Mouse (Mus musculus) liver, embryonic 14.5 days (tissue): Measurements from ENCODE around the gene Apol9a. TPM values are rescaled to one million over a fixed set of nuclear protein-coding genes. Genes with fewer than 3 reads are reported as not detected.
"Not testable (repeated sequence)": the region's sequence is repeated elsewhere in the genome, so short reads cannot be mapped to it uniquely, and the experiment has no call there.

Experiments used
- ATAC-seq: fragments of 200-750 bp; cut with Nextera tagmentation; 2 replicates; pipeline ENCODE4 v1.8.0; 2017; ENCODE audit warnings: moderate number of reproducible peaks, mild to moderate bottlenecking, moderate library complexity; ENCODE audit not compliant: insufficient read depth
- DNase-seq, 3 experiments: peaks; one replicate each; pipeline ENCODE4 v3.0.0-alpha.2; 2012 to 2013; ENCODE audit warnings: low read depth in 3 of 3, low spot score in 3 of 3
- H3K27ac ChIP-seq: fragments of 300-500 bp; sonication (generic); 2 replicates; pipeline ENCODE4 v1.5.1; 2014; ENCODE audit warnings: moderate library complexity, mild to moderate bottlenecking, control low read depth, inconsistent platforms
- H3K27me3 ChIP-seq: fragments of 300-500 bp; sonication (generic); 2 replicates; pipeline ENCODE4 v1.6.1; 2014; ENCODE audit warnings: mild to moderate bottlenecking, low read length, moderate library complexity; ENCODE audit not compliant: control insufficient read depth, insufficient read depth
- H3K36me3 ChIP-seq: fragments of 300-500 bp; sonication (generic); replicated peaks from 2 replicates; pipeline ENCODE4 v1.6.1; 2014; ENCODE audit warnings: low read depth; ENCODE audit not compliant: control insufficient read depth, insufficient read depth
- H3K4me1 ChIP-seq, 2 experiments: fragments of 200-500 bp in 1 of 2; fragments of 300-500 bp in 1 of 2; sonication (generic) in 1 of 2; replicated peaks; 2 replicates each; pipeline ENCODE4 v1.6.1; 2012 to 2014; ENCODE audit warnings: antibody characterized with exemption in 1 of 2, inconsistent platforms in 1 of 2, low read length in 1 of 2; ENCODE audit not compliant: control insufficient read depth in 2 of 2, insufficient read depth in 2 of 2
- H3K4me2 ChIP-seq: fragments of 300-500 bp; sonication (generic); 2 replicates; pipeline ENCODE4 v1.6.1; 2014; ENCODE audit warnings: low read depth, mild to moderate bottlenecking, control low read depth, moderate library complexity
- H3K4me3 ChIP-seq, 2 experiments: fragments of 200-500 bp in 1 of 2; fragments of 300-500 bp in 1 of 2; sonication (generic) in 1 of 2; 2 replicates each; pipeline ENCODE4 v1.5.1; 2012 to 2014; ENCODE audit warnings: low read depth in 2 of 2, low read length in 2 of 2, mild to moderate bottlenecking in 2 of 2, control low read depth in 1 of 2, inconsistent platforms in 1 of 2, moderate library complexity in 1 of 2; ENCODE audit not compliant: insufficient read depth in 1 of 2
- H3K9ac ChIP-seq: fragments of 300-500 bp; sonication (generic); replicated peaks from 2 replicates; pipeline ENCODE4 v1.6.1; 2014; ENCODE audit warnings: mild to moderate bottlenecking, control low read depth, moderate library complexity
- H3K9me3 ChIP-seq: fragments of 300-500 bp; sonication (generic); 2 replicates; pipeline ENCODE4 v1.6.1; 2016; ENCODE audit warnings: low read length, mixed read lengths; ENCODE audit not compliant: control insufficient read depth
- CTCF ChIP-seq: IDR thresholded peaks from 2 replicates; pipeline ENCODE4 v1.5.1; 2016; ENCODE audit warnings: antibody characterized with exemption, low read depth, control low read depth
- WGBS: fragments of 180-500 bp; shearing (Covaris S2); extraction: QIAGEN DNeasy Blood & Tissue Kit; methylation state at CpG from one replicate; pipeline ENCODE4 v1.1.7; 2014; ENCODE audit not compliant: insufficient replicate concordance; 5-methylcytosine and 5-hydroxymethylcytosine counted together
- polyA plus RNA-seq, 2 experiments: library from polyadenylated mRNA; depleted of rRNA in 1 of 2; stranded (reverse) in 1 of 2; unstranded in 1 of 2; fragments of >200 nt; fragmentation: Nextera tagmentation in 1 of 2; extraction: Ambion mirVana in 1 of 2; gene quantifications; 2 replicates each; pipeline versions ENCODE4 v1.2.1 to v1.2.3; 2012 to 2014

Apol9a gene
- polyA plus RNA-seq, 2 experiments = not detected

GRCm38 (mm10) chr15:77416655-77417333 lies 5.9 kb upstream of the Apol9a start:
- ATAC-seq, H3K9ac ChIP-seq, H3K27ac ChIP-seq, H3K4me3 ChIP-seq, H3K4me2 ChIP-seq, H3K4me1 ChIP-seq, H3K9me3 ChIP-seq, H3K36me3 ChIP-seq, H3K27me3 ChIP-seq, DNase-seq: not testable (repeated sequence)
- 15% methylated on average over 2 of the region's 10 CpGs for WGBS

GRCm38 (mm10) chr15:77415653-77416052 lies 4.7 kb upstream of the Apol9a start:
- not testable (repeated sequence) for H3K4me1 ChIP-seq, H3K4me3 ChIP-seq, H3K36me3 ChIP-seq, DNase-seq, H3K9me3 ChIP-seq, H3K27ac ChIP-seq, ATAC-seq, H3K9ac ChIP-seq, H3K4me2 ChIP-seq, H3K27me3 ChIP-seq
- WGBS = 35% methylated on average over 2 of the region's 2 CpGs

- H3K27me3 ChIP-seq, H3K27ac ChIP-seq, H3K9ac ChIP-seq, H3K4me1 ChIP-seq, ATAC-seq, H3K9me3 ChIP-seq, DNase-seq, H3K36me3 ChIP-seq, H3K4me3 ChIP-seq, H3K4me2 ChIP-seq: not testable (repeated sequence)
- TF ChIP-seq CTCF = peak; percentile 33; the same call in 1 of the 2 replicates
- WGBS = 19% methylated on average over 4 of the region's 4 CpGs
Observed at GRCm38 (mm10) chr15:77412695-77413094, 1.8 kb upstream of the Apol9a start.

GRCm38 (mm10) chr15:77406370-77406769 lies 4.6 kb downstream of the Apol9a start:
- H3K27ac ChIP-seq, H3K27me3 ChIP-seq, H3K9ac ChIP-seq, DNase-seq, H3K4me3 ChIP-seq, H3K36me3 ChIP-seq, ATAC-seq, H3K4me2 ChIP-seq, H3K9me3 ChIP-seq, H3K4me1 ChIP-seq: not testable (repeated sequence)
- WGBS = 63% methylated on average over 10 of the region's 10 CpGs

- H3K36me3 ChIP-seq, ATAC-seq, H3K4me1 ChIP-seq, H3K4me2 ChIP-seq, H3K27me3 ChIP-seq, H3K9ac ChIP-seq, H3K4me3 ChIP-seq, H3K9me3 ChIP-seq, DNase-seq, H3K27ac ChIP-seq: not testable (repeated sequence)
- 52% methylated on average over 9 of the region's 9 CpGs for WGBS
- TF ChIP-seq CTCF = peak; percentile 61
Observed at GRCm38 (mm10) chr15:77399027-77399426, 11.9 kb downstream of the Apol9a start, which contains the start of gene Apol7a. Gene Apol7a (minus strand): TSS chr15:77399110.

- H3K4me3 ChIP-seq, DNase-seq, H3K36me3 ChIP-seq, H3K27me3 ChIP-seq, H3K9me3 ChIP-seq, H3K4me2 ChIP-seq, H3K4me1 ChIP-seq, H3K9ac ChIP-seq, H3K27ac ChIP-seq: not testable (repeated sequence)
- 58% methylated on average over 11 of the region's 11 CpGs for WGBS
- peak; percentile 52; the same call in 1 of the 2 replicates for ATAC-seq
Observed at GRCm38 (mm10) chr15:77397450-77398132, 13.3 kb downstream of the Apol9a start.

GRCm38 (mm10) chr15:77393832-77394231 lies 17.1 kb downstream of the Apol9a start:
- H3K36me3 ChIP-seq, H3K4me1 ChIP-seq, H3K9ac ChIP-seq, H3K9me3 ChIP-seq, H3K4me3 ChIP-seq, ATAC-seq, H3K27me3 ChIP-seq, H3K4me2 ChIP-seq, H3K27ac ChIP-seq, DNase-seq: not testable (repeated sequence)
- WGBS = 29% methylated on average over 3 of the region's 3 CpGs
